Mouse (Mus musculus) hindbrain, embryonic 10.5 days (tissue): Measurements from ENCODE around the gene Nfib. TPM values are rescaled to one million over a fixed set of nuclear protein-coding genes. Genes with fewer than 3 reads are reported as not detected.
A peak's percentile ranks its signal among the peaks of the same experiment; 100 is the strongest.

Source experiments
- DNase-seq: peaks from one replicate; pipeline ENCODE4 v3.0.0-alpha.2; 2017; ENCODE audit warnings: low spot score
- H3K27ac ChIP-seq: fragments of 300-500 bp; sonication (generic); 2 replicates; pipeline ENCODE4 v1.5.1; 2016; ENCODE audit warnings: mild to moderate bottlenecking, moderate library complexity
- H3K27me3 ChIP-seq: fragments of 300-500 bp; sonication (generic); 2 replicates; pipeline ENCODE4 v1.6.1; 2016; ENCODE audit warnings: mild to moderate bottlenecking; ENCODE audit not compliant: poor library complexity, insufficient read depth, severe bottlenecking
- H3K36me3 ChIP-seq: fragments of 300-500 bp; sonication (generic); 2 replicates; pipeline ENCODE4 v1.6.1; 2016; ENCODE audit warnings: mild to moderate bottlenecking, moderate library complexity
- H3K4me1 ChIP-seq: fragments of 300-500 bp; sonication (generic); replicated peaks from 2 replicates; pipeline ENCODE4 v1.6.1; 2016; ENCODE audit warnings: mild to moderate bottlenecking
- H3K4me3 ChIP-seq: fragments of 300-500 bp; sonication (generic); 2 replicates; pipeline ENCODE4 v1.5.1; 2016; ENCODE audit warnings: mild to moderate bottlenecking, moderate library complexity
- H3K9me3 ChIP-seq: fragments of 300-500 bp; sonication (generic); 2 replicates; pipeline ENCODE4 v1.6.1; 2016; ENCODE audit warnings: mild to moderate bottlenecking, moderate library complexity
- WGBS: fragments of 180-500 bp; shearing (Covaris S2); methylation state at CpG from one replicate; pipeline ENCODE4 v1.1.7; 2016; 5-methylcytosine and 5-hydroxymethylcytosine counted together
- polyA plus RNA-seq: library from polyadenylated mRNA; unstranded; fragments of >200 nt; fragmentation: Nextera tagmentation; extraction: Ambion mirVana; gene quantifications from 2 replicates; pipeline ENCODE4 v1.2.1, GENCODE M21; 2016

Nfib gene
- polyA plus RNA-seq, 1 experiment from 2014 or later = 17.3 TPM

DNA sequence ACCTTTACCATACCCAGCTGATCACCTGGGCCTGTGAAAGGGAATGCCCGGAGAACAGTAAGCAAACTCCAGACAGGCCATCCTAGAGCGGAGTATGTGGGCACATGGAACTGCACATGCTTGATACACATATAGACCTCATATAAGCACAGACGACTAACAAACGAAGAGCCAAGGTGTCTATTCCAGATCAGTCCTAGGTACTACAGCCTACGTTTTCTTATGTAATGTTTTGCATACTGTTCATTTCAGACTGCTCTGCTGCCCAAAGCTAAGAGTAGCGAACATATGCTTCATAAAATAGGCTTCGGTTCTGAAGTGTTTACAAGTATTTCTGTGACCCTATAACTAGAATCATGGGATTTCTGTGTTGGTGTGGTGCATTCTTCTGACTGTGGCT, 386.2 kb downstream of the Nfib start:
- H3K27me3 ChIP-seq = no peaks in the 10 kb centered on the region
- H3K9me3 ChIP-seq = no peaks in the 10 kb centered on the region
- no peak overlapping the region for H3K27ac ChIP-seq
- no peak overlapping the region for H3K4me3 ChIP-seq
- peak; percentile 11 for DNase-seq
- WGBS = 80% methylated on average over 7 of the region's 7 CpGs
- no peaks in the 10 kb centered on the region for H3K4me1 ChIP-seq
- peaks cover 22% of the 10 kb centered on the region; the same call in 1 of the 2 replicates for H3K36me3 ChIP-seq

DNA sequence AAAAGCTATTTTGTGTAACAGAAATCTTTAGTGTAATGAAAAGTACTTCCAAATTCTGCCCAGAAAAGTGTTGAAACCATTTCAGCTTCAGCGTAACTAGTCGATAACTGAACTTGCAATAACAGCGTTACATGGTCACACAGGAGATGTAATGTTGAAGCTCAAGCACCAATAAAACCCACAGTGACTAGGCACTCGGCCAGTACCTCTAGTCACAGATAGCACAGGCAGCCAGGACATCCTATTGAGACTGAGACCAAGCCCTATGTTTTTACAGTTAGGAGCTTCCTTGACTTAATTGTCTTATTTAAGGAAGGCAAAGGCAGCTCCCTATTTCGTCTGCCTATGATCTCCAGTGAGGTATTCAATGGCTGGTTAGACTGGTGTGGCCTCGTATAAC, 389.4 kb downstream of the Nfib start:
- H3K4me1 ChIP-seq = no peaks in the 10 kb centered on the region
- H3K4me3 ChIP-seq = no peak overlapping the region
- H3K27me3 ChIP-seq = no peaks in the 10 kb centered on the region
- H3K27ac ChIP-seq = no peak overlapping the region
- peaks cover 6% of the 10 kb centered on the region; the same call in 1 of the 2 replicates for H3K36me3 ChIP-seq
- no peak for DNase-seq
- H3K9me3 ChIP-seq = no peaks in the 10 kb centered on the region
- 88% methylated on average over 6 of the region's 6 CpGs for WGBS

GRCm38 (mm10) chr4:82315710-82316109, 389.8 kb downstream of the Nfib start:
- Histone ChIP-seq H3K4me3 (no peak overlapping the region), H3K9me3 (no peaks in the 10 kb centered on the region), H3K27ac (no peak overlapping the region), H3K36me3 (peaks cover 6% of the 10 kb centered on the region; the same call in 1 of the 2 replicates), H3K27me3 (no peaks in the 10 kb centered on the region), H3K4me1 (no peaks in the 10 kb centered on the region)
- WGBS = 70% methylated on average over 2 of the region's 2 CpGs
- no peak for DNase-seq

GRCm38 (mm10) chr4:82310924-82311734, 394.4 kb downstream of the Nfib start:
- H3K4me3 ChIP-seq = no peak overlapping the region
- H3K9me3 ChIP-seq = no peaks in the 10 kb centered on the region
- H3K27ac ChIP-seq = no peak overlapping the region
- 0 out of 2 replicates have a peak, but pooled peaks cover 9% of the 10 kb centered on the region for H3K4me1 ChIP-seq
- 83% methylated on average over 11 of the region's 11 CpGs for WGBS
- DNase-seq = no peak
- H3K36me3 ChIP-seq = peaks cover 4% of the 10 kb centered on the region; the same call in 1 of the 2 replicates
- H3K27me3 ChIP-seq = peaks cover 8% of the 10 kb centered on the region; the same call in 1 of the 2 replicates

DNA sequence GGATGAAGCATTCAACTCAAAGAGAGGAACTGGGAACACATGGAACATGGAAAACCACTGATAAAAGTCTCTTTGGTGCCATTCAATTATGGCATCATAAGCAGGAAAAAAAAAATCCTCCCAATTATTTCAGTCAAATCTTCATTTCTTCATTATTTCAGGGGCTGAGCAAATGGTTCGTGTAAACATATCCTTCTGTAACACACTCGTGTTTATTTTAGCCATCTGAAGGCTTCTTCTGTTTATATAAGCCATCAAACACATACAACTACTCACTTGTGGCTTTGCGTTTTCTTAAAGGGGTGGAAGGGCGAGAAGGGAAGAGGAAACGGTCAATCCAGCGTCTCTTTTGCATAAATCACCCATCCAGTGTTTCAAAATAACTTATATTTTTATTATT, 399.5 kb downstream of the Nfib start:
- Histone ChIP-seq H3K36me3 (peaks cover 4% of the 10 kb centered on the region; the same call in 1 of the 2 replicates), H3K27me3 (peaks cover 8% of the 10 kb centered on the region; the same call in 1 of the 2 replicates), H3K9me3 (no peaks in the 10 kb centered on the region), H3K27ac (no peak overlapping the region), H3K4me1 (peaks cover 43% of the 10 kb centered on the region), H3K4me3 (no peak overlapping the region)
- WGBS = 71% methylated on average over 6 of the region's 6 CpGs
- no peak for DNase-seq

DNA sequence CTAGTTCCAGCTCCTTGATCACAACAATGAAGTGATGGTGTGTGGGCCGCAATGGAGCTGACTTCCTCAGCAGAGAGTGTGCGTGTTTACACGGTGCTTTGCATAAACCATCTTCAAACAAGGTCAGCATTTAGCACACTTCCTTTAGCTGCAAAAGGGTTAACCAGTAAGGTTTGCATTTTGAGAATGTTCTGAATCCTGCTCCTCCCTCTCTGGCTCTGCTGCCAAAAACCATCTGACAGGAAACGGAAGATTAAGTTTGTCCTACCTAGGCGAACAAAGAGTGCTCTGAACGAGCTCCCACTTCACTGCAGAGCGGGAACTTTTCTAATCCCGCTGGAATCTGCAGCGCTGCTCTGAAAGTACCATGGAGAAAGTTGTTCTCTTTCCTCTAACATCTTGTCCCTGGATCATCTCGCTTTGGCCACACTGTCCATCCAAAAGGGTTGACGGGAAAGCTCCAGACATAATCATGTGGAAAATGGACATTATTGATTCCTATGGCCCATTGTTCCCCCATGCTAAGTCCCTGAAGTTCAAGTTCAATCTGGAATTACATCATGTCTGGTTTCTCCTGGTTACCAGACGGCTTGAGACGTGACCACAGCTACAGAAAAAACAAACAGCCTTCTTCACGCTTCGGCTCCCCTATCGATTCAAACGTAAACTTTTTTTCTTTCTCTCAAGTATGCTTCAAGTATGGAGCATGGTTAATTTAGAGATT, 401.2 kb downstream of the Nfib start:
- H3K4me1 ChIP-seq = peaks cover 43% of the 10 kb centered on the region

DNA sequence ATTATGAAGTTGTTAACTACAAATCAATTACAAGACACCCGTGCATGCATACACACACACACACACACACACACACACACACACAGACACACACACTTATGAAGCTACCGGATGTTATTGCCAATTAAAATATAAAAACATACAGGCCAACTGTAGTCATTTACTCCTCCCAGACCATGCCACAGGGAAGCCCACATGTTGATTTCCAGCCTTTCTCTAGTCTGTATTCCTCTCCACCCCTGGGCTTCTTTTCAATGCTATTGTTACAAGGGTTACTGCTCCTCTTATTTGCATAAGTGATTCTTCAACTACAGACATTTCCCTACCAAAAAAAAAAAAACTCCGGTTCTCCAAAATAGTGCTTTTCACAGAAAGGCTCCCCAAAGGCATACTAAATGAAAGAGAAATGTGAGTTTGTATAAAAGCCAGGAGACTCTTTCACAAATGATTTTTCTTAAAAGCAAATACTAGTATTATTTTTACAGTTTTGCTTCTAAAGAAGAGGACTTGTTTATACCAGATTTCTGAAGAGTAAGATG, 402.1 kb downstream of the Nfib start:
- peaks cover 43% of the 10 kb centered on the region for H3K4me1 ChIP-seq
- no peak for DNase-seq
- WGBS = 64% methylated on average over 3 of the region's 3 CpGs
- no peak overlapping the region for H3K4me3 ChIP-seq
- peak overlapping the region; percentile 83; the same call in 1 of the 2 replicates for H3K27ac ChIP-seq
- H3K27me3 ChIP-seq = peaks cover 8% of the 10 kb centered on the region; the same call in 1 of the 2 replicates
- peaks cover 4% of the 10 kb centered on the region; the same call in 1 of the 2 replicates for H3K36me3 ChIP-seq
- no peaks in the 10 kb centered on the region for H3K9me3 ChIP-seq

More for the DNA sequence above, 401.2 kb downstream of the Nfib start:
- Histone ChIP-seq H3K27me3 (peaks cover 8% of the 10 kb centered on the region; the same call in 1 of the 2 replicates), H3K9me3 (no peaks in the 10 kb centered on the region), H3K4me3 (peak overlapping the region; percentile 25; the same call in 1 of the 2 replicates), H3K36me3 (peaks cover 4% of the 10 kb centered on the region; the same call in 1 of the 2 replicates), H3K27ac (peak overlapping the region; percentile 83)
- WGBS = 18% methylated on average over 17 of the region's 17 CpGs
- DNase-seq = peak; percentile 48

DNA sequence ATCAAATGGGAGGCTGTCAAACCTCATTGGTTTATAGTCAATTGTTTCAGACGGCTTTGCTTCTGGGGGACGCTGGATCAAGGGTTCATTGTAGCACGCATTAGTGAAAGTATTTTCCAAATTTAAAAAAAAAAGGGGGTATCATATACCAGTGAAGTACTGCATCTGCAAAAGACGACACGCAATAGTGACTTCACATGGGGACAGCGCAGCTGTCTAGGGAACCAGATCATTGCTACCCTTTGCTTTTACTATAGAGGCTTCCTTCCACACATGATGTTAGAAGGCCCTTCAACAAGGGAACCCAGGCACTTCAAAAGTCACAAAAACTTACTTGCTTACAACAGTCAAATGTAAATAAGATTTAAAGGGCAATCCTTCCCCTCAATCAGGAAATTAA, 402.6 kb downstream of the Nfib start:
- no peak for DNase-seq
- 84% methylated on average over 6 of the region's 6 CpGs for WGBS
- H3K4me1 ChIP-seq = peaks cover 43% of the 10 kb centered on the region

DNA sequence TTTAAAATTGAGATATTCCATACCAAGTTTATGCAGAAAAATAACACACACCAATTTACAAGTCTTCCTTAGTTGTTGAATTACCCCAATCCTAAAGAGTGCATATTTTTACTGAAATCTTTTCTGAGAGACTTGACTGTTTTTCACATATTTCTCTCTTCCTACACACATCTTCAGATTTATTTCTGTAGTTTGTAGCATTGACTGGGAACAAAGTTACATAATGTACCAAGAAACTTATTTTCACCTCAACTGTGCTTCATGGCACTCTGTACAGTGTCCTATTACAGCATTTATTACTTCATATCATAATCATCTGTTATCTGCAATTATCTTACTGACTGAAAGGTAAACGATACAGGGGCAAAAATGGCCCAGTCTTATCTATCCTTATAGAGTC, 406.9 kb downstream of the Nfib start:
- 86% methylated on average over 1 of the region's 1 CpGs for WGBS
- Histone ChIP-seq H3K27ac (no peak overlapping the region), H3K27me3 (peaks cover 33% of the 10 kb centered on the region), H3K36me3 (no peaks in the 10 kb centered on the region), H3K4me3 (no peak overlapping the region), H3K9me3 (no peaks in the 10 kb centered on the region), H3K4me1 (peaks cover 17% of the 10 kb centered on the region)
- DNase-seq = no peak

More for the DNA sequence above, 402.6 kb downstream of the Nfib start:
- Histone ChIP-seq H3K27ac (peak overlapping the region; percentile 83; the same call in 1 of the 2 replicates), H3K27me3 (peaks cover 9% of the 10 kb centered on the region), H3K9me3 (no peaks in the 10 kb centered on the region), H3K4me3 (no peak overlapping the region), H3K36me3 (peaks cover 1% of the 10 kb centered on the region; the same call in 1 of the 2 replicates)

- no peak for DNase-seq
- H3K9me3 ChIP-seq = no peaks in the 10 kb centered on the region
- 83% methylated on average over 2 of the region's 2 CpGs for WGBS
Observed at GRCm38 (mm10) chr4:82297562-82297961, 408.0 kb downstream of the Nfib start.

GRCm38 (mm10) chr4:82294066-82294465, 411.5 kb downstream of the Nfib start:
- DNase-seq = no peak

More at GRCm38 (mm10) chr4:82297562-82297961, 408.0 kb downstream of the Nfib start:
- Histone ChIP-seq H3K4me3 (no peak overlapping the region), H3K36me3 (no peaks in the 10 kb centered on the region), H3K4me1 (peaks cover 17% of the 10 kb centered on the region), H3K27ac (no peak overlapping the region), H3K27me3 (peaks cover 42% of the 10 kb centered on the region)

GRCm38 (mm10) chr4:82291174-82291847, 414.2 kb downstream of the Nfib start:
- Histone ChIP-seq H3K27me3 (peaks cover 70% of the 10 kb centered on the region), H3K4me3 (no peak overlapping the region), H3K9me3 (no peaks in the 10 kb centered on the region), H3K36me3 (no peaks in the 10 kb centered on the region), H3K4me1 (peaks cover 47% of the 10 kb centered on the region), H3K27ac (no peak overlapping the region)
- 28% methylated on average over 4 of the region's 4 CpGs for WGBS
- peak; percentile 63 for DNase-seq

More at GRCm38 (mm10) chr4:82294066-82294465, 411.5 kb downstream of the Nfib start:
- Histone ChIP-seq H3K36me3 (no peaks in the 10 kb centered on the region), H3K27ac (no peak overlapping the region), H3K27me3 (peaks cover 60% of the 10 kb centered on the region), H3K4me3 (no peak overlapping the region), H3K4me1 (peaks cover 47% of the 10 kb centered on the region), H3K9me3 (no peaks in the 10 kb centered on the region)
- WGBS = 60% methylated on average over 1 of the region's 1 CpGs
